Mouse (Mus musculus) c-Kit-positive CD71-positive TER-119-positive erythroid progenitor cells, embryonic 14.5 days (primary cell): ENCODE measurements around the gene Sfmbt2.
"Not testable (repeated sequence)": the region's sequence is repeated elsewhere in the genome, so short reads cannot be mapped to it uniquely, and the experiment has no call there.

Experiments used
- DNase-seq: peaks from one replicate; pipeline ENCODE4 v3.0.0-alpha.2; 2013; ENCODE audit warnings: low spot score

Gene Sfmbt2

GRCm38 (mm10) chr2:10370176-10370575 lies at the start of gene Sfmbt2:
TSS of gene Sfmbt2 (plus strand) at chr2:10370510.
- DNase-seq = no peak

DNA sequence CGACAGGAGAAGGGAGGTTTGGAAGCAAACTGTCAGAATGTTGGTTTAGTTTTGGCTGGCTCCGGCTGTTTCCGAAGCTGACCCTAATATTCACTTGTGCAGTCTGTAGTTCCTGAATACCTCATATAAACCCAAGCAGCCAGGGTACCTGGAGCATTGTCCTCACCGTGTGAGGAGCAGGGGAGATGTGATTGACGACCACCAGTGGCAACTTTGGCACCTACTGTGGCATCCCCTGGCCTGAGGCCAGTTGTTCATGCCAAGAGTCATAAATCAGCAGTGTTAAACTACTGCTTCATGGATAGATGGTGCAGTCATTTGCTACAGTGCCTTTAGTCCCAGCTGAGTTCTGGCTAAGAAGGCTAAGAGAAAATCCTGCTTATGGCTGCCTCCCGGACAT lies 49.2 kb upstream of the Sfmbt2 start:
- no peak for DNase-seq

DNA sequence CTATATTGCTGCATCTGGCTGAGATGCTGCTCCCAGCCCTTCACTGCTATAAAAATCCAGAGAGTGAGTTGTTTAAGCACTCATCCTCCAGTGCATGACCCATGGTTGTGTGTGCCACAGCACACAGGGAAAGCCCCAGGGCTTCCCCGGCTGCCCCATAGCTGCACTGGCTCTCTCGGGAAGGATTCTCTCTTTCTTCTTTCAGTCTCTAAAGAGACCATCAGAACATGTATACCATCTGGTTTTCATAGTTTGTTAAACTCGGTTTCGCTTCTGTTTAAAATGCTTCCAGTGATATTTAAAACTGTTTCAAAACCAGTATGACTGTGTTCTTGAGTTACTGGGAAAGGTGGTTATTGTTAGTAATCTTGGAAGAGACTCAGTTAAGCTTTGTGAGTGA lies 47.1 kb upstream of the Sfmbt2 start:
- DNase-seq = no peak

DNA sequence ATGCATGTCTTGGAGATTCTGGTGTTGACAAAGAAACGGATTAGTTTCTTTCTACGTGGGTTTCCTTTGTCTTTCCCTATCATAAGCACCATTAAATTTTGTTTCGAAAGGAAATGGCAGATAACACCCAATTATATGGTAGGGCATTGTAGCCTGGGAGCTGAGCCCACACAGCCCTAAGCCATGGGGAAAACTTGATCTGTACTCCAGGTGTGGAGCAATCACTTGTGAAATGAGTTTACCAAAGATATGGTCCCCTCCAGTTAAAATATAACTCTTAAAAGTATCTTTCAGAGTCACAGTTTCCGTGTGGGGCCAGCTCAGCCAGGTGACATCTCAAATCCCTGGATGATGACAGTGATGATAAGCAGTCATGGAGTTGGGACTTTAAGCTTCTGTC lies 45.3 kb upstream of the Sfmbt2 start:
- DNase-seq = no peak

GRCm38 (mm10) chr2:10330216-10330615 lies 40.1 kb upstream of the Sfmbt2 start:
- no peak for DNase-seq

- DNase-seq = no peak
Observed at GRCm38 (mm10) chr2:10334299-10334698, 36.0 kb upstream of the Sfmbt2 start.

DNA sequence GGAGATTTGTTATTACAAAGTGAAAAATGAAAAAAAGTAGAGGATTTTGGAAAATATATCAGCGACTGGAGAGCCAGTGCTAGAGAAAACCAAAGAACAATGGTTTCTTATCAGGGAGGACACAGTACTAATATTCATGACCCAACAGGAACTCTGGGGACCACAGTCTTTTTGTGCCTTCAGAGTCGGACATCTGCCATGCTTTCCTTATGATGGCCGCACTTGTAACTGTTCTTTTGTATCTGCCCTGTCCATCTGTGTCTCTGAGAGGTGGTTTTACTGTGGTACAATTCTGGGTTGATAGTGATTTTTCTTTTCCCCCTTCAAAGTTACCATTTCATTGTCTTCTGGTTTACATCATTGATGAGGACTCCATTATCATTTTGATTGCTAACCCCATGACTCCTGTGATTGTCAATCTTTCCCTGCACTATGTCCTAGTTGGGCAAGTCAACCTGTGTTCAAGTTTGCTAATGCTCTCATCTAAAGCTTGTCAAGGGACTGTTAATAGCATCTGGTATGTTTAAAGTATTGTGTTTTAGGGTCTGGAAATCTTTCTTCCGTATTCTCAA lies 35.2 kb upstream of the Sfmbt2 start:
- DNase-seq = no peak

DNA sequence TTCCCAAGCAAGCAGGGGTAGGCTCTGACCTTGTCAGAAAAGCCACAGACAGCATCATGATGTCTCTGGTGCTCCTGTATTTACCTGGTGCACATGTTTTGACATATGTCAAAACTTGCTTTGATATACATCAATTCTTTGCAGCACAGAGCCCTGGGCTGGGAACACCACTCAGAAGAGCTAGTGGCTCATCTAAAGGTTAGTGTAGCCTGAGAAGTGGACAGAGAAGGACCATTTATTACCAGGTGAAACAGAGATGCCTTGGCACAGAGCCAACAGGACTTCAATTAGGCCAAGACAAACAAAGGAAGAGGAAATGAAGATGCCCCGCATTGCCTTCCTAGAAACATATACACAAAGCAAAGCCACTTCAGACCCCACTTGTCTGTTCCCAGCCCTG lies 30.3 kb upstream of the Sfmbt2 start:
- DNase-seq = no peak

DNA sequence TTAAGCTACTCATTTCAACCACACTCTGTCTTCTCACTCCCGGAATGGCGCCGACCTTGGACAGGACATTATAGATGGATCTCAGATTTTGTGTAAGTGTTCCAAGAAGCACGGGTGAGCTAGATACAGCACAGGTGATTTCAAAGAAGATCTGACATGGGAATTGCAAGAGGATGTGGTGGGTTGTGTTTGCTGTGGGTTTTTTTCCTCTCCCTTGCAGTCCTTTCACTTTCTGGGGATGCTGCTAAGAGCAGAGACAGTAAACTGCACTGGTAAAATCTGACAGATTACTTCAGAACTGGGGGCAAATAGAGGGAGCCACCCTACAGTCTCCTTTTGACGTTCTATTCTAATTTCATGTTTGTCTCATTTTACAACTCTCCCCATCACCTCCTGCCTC lies 26.8 kb upstream of the Sfmbt2 start:
- DNase-seq = no peak

DNA sequence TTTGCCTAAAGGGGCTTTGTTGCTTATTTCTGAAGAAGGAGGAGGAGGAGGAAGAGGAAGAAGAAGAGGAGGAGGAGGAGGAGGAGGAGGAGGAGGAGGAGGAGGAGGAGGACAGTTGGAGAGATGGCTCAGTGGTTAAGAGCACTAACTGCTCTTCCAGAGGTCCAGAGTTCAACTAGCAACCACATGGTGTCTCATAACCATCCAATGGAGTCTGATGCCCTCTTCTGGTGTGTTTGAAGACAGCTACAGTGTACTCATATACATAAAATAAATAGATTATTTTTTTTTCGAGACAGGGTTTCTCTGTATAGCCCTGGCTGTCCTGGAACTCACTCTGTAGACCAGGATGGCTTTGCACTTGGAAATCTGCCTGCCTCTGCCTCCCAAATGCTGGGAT lies 26.2 kb upstream of the Sfmbt2 start:
- DNase-seq = not testable (repeated sequence)

DNA sequence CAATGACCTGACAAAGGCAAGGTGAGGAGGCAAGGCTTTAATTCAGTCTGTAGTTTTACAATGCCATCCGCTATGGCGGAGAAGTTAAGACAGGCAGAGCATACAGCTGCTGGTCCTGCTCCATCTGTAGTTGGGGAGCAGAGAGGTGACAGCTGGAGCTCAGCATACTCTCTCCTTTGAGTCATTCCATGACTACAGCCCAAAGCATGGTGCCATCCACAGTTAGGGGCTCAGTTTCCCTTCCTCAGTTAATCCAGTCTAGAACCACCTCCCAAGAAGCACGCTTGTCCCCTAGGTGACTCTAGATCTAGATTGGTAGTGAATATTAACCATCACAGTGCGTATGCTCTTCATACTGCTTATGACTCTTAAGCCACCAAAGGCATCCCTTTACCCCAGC lies 23.1 kb upstream of the Sfmbt2 start:
- no peak for DNase-seq

DNA sequence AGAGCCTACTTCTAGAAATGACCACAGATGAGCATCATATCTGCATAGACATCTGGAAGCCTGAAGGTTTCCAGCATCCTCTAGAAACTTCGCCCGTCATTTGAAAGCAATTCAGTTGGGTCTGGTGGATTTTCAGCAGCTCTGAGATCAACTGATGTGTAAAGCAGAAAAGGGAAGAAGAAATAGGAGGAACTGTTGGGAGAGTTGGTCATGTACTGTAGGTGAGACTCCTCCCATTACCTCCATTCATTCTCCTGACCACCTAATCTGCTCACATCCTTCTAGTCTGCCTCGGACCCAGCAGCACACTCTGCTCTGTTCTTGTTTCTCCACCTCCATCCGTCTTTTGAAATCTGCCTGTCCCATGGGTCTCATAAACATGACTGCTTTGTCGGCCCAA lies 22.3 kb upstream of the Sfmbt2 start:
- no peak for DNase-seq

DNA sequence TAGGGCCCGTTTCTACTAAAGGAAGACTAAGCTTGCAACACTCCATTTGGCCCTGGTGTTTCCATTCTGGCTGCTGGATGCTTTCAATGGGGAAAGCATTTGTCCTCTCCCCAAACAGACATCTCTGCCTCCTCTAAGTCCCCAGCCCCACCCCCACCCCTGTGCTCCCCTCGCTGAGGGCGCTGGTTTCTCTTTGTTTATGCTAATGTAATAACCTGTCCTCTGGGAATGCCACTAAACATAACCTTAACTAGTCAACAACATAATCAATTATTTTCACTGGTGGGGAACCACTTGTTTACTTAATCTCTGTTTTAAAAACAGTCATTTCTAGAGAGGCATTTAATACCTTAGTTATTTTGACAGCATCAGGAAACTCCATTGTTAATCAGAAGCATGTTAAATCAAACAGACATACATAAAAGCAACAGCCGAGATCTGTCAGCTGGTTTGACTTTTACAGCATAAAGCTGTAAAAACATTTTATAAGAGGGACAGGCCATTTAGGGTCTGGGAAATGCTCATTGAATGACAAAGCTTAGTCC lies 20.0 kb upstream of the Sfmbt2 start:
- DNase-seq = no peak

GRCm38 (mm10) chr2:10351125-10351524 lies 19.2 kb upstream of the Sfmbt2 start:
- DNase-seq = no peak

DNA sequence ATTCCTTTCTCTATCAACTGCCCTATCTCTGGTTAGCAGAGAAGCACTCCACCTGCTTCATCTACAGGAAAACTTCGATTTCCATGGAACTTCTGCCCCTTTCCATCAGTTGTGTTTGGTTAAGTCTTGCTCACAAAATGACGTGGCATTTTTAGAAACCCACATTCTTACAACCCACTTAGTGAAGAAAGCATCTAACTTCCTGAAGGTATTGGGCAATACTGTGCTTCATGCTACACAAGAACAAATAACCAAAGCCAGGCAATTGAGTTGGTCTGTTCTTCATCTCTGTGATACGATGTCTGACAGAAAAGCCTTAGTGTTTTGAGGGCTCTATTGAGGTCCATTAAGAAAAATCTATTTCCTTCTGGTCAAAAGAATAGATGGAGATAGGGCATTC lies 17.4 kb upstream of the Sfmbt2 start:
- DNase-seq = no peak

DNA sequence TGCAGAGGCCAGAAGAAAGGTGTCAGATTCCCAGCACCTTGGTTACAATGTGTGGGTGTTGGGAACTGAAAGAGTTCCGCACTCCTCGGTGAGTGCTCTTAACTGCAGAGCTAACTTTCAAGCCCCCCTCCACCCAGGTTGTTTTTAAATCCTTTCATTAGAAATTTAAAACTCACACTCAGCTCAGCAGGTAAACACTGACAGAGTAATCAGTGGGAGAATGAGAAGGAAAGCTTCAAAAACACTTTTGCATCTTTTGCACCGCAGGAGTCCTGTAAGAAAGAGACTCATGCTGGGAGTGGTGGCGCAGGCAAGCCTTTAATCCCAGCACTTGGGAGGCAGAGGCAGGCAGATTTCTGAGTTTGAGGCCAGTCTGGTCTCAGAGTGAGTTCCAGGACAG lies 16.4 kb upstream of the Sfmbt2 start:
- no peak for DNase-seq

GRCm38 (mm10) chr2:10359861-10360260 lies 10.4 kb upstream of the Sfmbt2 start:
- DNase-seq = no peak

DNA sequence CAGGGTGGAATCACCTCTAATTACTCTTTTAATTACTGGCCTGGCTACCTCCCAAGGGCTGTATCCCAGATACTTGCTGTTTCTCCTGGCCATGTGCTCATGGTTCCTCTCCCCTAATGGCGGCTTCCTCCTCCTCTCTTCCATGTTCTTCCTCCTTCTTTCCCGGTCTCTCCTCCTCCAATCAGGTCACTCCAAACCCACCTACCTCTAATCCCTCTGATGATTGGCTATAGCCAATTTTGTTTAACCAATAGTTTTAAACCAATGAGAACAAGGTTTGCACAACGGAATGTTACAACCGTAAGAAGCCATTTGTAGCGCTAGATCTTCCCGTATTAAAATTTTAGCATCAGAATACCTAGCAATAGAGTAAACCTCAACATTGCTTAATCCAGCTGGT lies 5.2 kb upstream of the Sfmbt2 start:
- no peak for DNase-seq

DNA sequence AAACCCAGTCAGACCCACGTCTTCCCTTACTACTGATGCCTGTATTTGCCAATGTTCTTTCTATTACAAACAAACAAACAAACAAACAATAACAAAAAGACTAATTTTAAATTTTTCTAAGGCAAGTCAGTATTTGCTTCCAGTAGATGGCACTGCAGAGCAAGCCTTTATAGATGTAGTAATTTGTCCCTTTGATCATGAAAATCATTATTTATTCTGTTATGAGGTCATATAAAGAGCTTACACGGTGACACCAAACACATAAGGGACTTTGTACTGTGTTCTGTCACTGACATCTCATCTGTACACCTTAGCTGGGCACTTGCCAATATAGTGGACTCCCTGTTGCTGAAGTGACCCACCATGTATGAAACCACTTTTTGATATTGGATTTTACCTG lies 4.0 kb upstream of the Sfmbt2 start:
- no peak for DNase-seq

- no peak for DNase-seq
Observed at GRCm38 (mm10) chr2:10369676-10370075, 634 bp upstream of the Sfmbt2 start.

DNA sequence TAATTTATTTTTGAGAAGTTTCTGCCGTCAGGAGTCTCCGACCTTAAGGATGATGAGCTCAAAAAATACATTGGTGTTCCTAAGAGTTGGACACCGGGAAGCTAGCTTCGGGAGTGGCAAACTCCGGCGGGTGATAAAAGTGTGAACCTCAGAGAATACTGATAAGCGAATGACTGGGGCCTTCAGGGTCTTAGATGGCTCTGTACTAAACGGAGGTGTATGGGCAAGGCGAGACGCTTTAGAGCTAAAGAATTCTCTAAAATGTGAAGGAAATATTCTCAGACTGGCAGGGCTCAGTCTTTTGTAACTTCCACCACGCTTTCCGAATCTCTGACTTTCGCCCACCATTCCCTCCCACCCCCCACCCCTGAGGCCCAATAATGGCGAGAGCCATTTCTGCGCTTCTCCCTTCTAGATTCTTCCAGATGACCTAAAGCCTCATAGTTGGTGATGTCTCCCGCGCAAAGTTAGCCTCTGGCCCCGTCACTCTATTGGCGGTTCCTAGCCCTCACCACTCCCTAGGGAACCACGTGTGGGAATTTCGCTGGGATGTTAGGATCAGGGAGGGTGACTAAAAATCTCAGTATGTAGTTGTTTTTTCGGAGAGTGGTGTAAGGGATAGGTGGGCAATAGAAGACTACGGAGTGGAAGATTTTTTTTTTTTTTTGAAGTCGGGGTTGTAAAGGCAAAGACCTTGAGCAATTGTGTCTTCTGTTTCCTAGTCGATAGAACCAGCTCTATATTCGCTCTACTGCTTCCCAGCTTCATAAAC lies 563 bp downstream of the Sfmbt2 start:
- no peak for DNase-seq

DNA sequence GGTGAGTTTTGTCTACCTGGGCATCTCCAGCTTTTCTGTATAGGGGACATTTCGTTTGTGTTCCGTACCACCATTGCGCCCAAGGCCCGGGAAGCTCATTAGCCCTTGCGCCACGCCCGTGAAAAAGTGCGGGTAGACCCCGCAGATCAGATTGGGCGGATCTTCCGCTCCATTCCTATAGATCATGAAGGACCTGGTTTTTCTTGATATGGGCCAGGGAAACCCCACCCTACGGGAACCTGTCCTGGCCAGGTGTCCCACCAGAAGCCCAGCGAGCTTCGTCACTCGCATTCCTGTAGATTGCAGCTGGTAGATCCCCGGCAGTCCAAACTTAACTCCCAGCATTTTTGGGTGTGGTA lies 1.1 kb downstream of the Sfmbt2 start:
- no peak for DNase-seq

- no peak for DNase-seq
Observed at GRCm38 (mm10) chr2:10371899-10372298, 1.6 kb downstream of the Sfmbt2 start.

- DNase-seq = no peak
Observed at GRCm38 (mm10) chr2:10372321-10372723, 2.0 kb downstream of the Sfmbt2 start.
